Mouse (Mus musculus): ENCODE data around the gene Osbp2.

Osbp2 gene

DNA sequence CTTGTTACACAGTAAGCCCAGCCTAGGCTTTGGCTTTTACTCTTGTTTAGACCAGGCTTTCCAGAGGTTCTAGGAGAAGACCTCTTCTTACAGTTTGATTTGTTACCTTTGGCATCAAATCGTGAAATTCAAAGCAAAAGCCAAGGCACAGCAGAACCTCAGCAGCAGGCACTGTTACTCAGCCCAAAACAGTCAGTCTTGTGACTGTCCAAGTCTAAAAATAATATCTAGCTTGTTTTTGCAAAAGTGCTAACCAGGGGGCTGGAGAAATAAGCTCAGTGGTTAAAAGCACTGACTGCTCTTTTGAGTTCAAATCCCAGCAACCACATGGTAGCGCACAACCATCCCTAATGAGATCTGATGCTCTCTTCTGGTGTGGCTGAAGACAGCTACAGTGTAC, 176.8 kb downstream of the Osbp2 start:
- no peak for DNase-seq

DNA sequence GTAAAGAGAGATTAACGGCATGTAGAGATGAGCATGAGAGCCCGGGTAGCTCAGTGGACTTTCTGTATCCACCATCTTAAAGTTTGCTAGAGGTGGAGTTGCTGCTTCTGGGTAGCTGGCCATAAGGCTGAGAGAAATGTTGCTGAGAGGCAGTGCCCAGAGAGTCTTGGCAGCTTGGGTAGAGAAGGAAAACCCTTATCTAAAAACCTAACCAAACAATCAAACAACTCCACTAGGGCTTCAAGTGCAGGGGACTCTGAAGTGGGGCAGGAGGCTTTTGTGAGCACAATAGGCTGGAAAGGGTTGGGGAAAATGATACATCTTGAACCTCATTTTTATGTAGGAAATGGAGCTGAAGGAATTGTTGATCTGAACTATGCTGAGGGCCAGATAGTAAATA, 177.4 kb downstream of the Osbp2 start:
- no peak for DNase-seq

GRCm38 (mm10) chr11:3685431-3685830, 178.3 kb downstream of the Osbp2 start:
- DNase-seq = no peak

GRCm38 (mm10) chr11:3684723-3685430, 178.8 kb downstream of the Osbp2 start:
- no peak for DNase-seq

GRCm38 (mm10) chr11:3684232-3684631, 179.5 kb downstream of the Osbp2 start:
- no peak for DNase-seq

GRCm38 (mm10) chr11:3683696-3684095, 180.0 kb downstream of the Osbp2 start:
- no peak for DNase-seq

GRCm38 (mm10) chr11:3679771-3680170, 183.9 kb downstream of the Osbp2 start:
- no peak for DNase-seq

- no peak for DNase-seq
Observed at GRCm38 (mm10) chr11:3677204-3677603, 186.5 kb downstream of the Osbp2 start.

GRCm38 (mm10) chr11:3676423-3676822, 187.3 kb downstream of the Osbp2 start:
- DNase-seq = no peak

DNA sequence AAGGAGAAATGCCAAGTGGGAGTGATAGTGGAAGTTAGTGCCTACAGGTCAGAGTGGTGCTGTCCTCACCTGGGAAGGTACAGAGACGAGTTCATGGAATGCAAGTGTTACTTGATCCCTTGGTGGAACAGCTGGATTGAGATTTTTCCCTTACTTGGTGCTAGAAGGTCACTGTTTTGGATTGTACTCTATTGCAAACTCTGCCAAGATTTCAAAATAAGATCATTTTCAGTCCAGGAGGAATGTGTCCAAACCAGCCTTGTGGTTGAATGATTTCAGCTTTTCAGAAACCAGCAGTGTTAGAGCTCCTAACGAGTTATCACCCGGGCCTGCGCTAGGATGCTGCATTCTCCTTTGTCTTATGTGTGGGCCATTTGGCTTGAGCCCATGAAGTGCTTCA, 189.2 kb downstream of the Osbp2 start:
- DNase-seq = no peak

GRCm38 (mm10) chr11:3671000-3671628, 192.6 kb downstream of the Osbp2 start:
- no peak for DNase-seq

DNA sequence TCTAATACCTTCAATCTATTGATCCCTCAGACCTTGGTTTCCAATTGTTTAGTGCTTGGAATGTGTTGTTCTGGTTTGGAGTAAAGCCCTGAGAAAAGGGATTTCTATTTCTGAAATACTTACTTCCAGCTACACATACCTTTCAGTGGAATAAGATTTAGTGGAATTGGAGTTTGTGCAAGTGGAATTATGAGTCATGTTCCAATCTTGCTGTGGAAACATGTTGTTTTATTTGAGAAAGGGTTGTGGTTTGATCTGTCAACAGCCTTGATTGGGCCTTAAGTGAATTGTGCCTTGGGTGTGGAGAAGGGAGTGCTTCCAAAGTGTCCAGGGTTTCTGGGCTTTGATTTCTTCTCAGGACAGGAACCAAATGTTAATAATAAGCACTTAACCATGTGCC, 193.9 kb downstream of the Osbp2 start:
- DNase-seq = no peak

- no peak for DNase-seq
Observed at GRCm38 (mm10) chr11:3668768-3669167, 194.9 kb downstream of the Osbp2 start.

DNA sequence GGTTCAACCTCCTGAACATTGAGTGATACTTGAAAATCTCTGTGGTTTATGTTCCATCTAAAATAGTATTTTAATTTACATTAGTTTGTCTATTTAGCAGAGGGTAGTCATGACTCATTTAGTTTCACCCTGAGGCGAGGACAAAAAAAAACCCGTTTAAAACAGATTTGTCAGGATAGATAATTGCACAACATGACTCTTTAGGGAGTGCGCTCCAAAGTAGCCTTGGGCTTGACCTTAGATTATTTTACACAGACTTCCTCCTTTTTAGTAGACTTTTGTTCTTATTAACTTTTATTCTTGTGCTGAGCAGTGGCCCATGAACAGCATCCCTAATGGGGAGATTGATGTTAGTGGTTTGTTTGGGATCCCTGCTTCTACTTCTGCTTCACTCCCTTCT, 196.2 kb downstream of the Osbp2 start:
- DNase-seq = no peak

DNA sequence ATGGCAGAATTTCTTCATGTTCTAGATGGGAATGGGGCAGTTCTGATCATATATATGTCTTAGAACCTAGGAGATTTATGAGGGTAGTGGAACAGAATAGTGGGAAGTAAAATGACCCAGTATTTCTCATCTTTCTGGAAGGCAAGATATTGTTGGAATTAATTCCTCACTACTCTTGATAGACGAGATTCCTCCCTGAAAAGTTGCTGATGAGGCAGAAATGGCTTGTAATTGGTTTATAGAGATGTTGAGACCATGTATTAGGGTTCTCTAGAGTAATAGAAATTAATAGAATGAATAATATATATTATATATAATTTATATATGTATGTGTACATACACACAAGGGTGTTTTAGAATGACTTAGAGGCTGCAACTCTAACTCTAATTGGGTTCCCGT, 201.7 kb downstream of the Osbp2 start:
- DNase-seq = no peak

Measured in spleen, adult 18-20 months (tissue).